ENCODE assay signal across 13 mouse cellular contexts in the genomic region with DNA sequence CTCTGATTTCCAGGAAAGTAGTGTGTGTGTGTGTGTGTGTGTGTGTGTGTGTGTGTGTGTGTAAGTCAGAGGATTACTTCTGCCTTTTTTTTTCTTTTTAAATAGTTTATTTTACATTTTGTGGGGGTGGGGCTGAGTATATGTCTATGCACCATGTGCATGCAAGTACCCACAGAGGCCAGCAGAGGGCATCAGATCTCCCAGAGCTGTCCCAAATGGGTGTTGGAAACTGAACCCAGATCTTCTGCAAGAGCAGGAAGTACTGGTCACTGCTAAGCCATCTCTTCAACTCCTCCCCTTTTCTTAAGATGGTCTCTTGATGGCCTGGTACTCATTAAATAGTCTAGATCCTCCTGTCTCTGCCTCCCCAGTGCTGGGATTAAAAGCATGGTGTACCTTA. TPM values are rescaled to one million over a fixed set of nuclear protein-coding genes. Genes with fewer than 3 reads are reported as not detected.
DNase-seq lines count a peak whose midpoint lies in the region; ATAC-seq and TF ChIP-seq lines count a peak whose summit lies in the region.
"Had no signal": no experiment of that assay in that cellular context is flagged by ENCODE, and none has a peak within 500 bp of the region (broad histone marks: within the 10 kb centered on the region; RNA-seq: fewer than 3 reads in every experiment).

No protein-coding gene starts in this region.

- H3K4me1 ChIP-seq in lung, postnatal 0 days (ENCODE audit: insufficient read depth, low read depth, low read length) = no peaks in the 10 kb centered on the region

- no peak overlapping the region for H3K27ac ChIP-seq in lung, postnatal 0 days (ENCODE audit: low read length)
- H3K27ac ChIP-seq: limb, embryonic 13.5 days had no signal

- no peaks in the 10 kb centered on the region for H3K9me3 ChIP-seq in lung, postnatal 0 days (ENCODE audit: low read length)
- H3K9me3 ChIP-seq: limb, embryonic 13.5 days had no signal

- H3K4me2 ChIP-seq in lung, postnatal 0 days (replicated peaks; ENCODE audit: low read depth, low read length) = no peak overlapping the region
- H3K4me2 ChIP-seq: limb, embryonic 13.5 days had no signal

- no peaks in the 10 kb centered on the region for H3K36me3 ChIP-seq in lung, postnatal 0 days (ENCODE audit: insufficient read depth, low read length)
- H3K36me3 ChIP-seq: limb, embryonic 13.5 days had no signal

- H3K4me3 ChIP-seq in lung, postnatal 0 days (ENCODE audit: low read depth, low read length) = no peak overlapping the region
- H3K4me3 ChIP-seq: limb, embryonic 13.5 days had no signal

- ATAC-seq in lung, postnatal 0 days = no peak
- ATAC-seq: midbrain, embryonic 16.5 days had no signal

- TF ChIP-seq EP300 in lung, postnatal 0 days (IDR thresholded peaks at IDR 0.05) = no peak

- TF ChIP-seq CTCF in lung, postnatal 0 days (IDR thresholded peaks at IDR 0.05) = peak; percentile 55

- no peaks in the 10 kb centered on the region for H3K27me3 ChIP-seq in lung, postnatal 0 days (replicated peaks; ENCODE audit: insufficient read depth, low read length)
- H3K27me3 ChIP-seq: limb, embryonic 13.5 days had no signal

- DNase-seq in adrenal gland, postnatal 36 days = peak; percentile 5 to 16
- DNase-seq in adrenal gland, adult (ENCODE audit: inconsistent age in 2 of 2, low spot score in 1 of 2) = no peak
- peak; percentile 11 for DNase-seq in lung, postnatal 0 days (ENCODE audit: low spot score)
- DNase-seq in lung, postnatal 10 days = no peak
- peak; percentile 18 for DNase-seq in c-Kit-positive CD71-positive TER-119-positive erythroid progenitor cells, embryonic 14.5 days (ENCODE audit: low spot score)
- peak; percentile 17 for DNase-seq in thymus, postnatal 14 days
- no peak for DNase-seq in T-cell, adult 2 months (ENCODE audit: low spot score)
- DNase-seq in frontal cortex, postnatal 36 days (ENCODE audit: low spot score in 2 of 2) = no peak
- DNase-seq: cerebellum, adult 11 months; gastrocnemius, postnatal 36 days had no signal

- H3K9ac ChIP-seq in lung, postnatal 0 days (replicated peaks; ENCODE audit: low read depth) = no peak overlapping the region
- H3K9ac ChIP-seq: limb, embryonic 13.5 days had no signal

RNA-seq across cellular contexts. Expression of gene Ocm, which starts 24.8 kb away (rescaled TPM):
- not detected for total RNA-seq in adrenal gland, postnatal 36 days (2021)
- polyA plus RNA-seq in lung, postnatal 0 days (2015; fragmentation: Nextera tagmentation; extraction: Ambion mirVana) = 0.72 and 0.95 TPM in 2 replicates
- total RNA-seq: gastrocnemius, postnatal 36 days had no signal
- polyA plus RNA-seq: intestine, embryonic 14.5 days; limb, embryonic 13.5 days; midbrain, embryonic 16.5 days had no signal

RNA-seq across cellular contexts. Expression of gene Ccz1, which starts 36.6 kb away (rescaled TPM):
- total RNA-seq in adrenal gland, postnatal 36 days (2021) = 10 to 100 TPM; 54.1 to 62.9 TPM
- 87.4 and 98.1 TPM in 2 replicates for polyA plus RNA-seq in lung, postnatal 0 days (2015; fragmentation: Nextera tagmentation; extraction: Ambion mirVana)

RNA-seq across cellular contexts. Expression of gene Lmtk2, which starts 49.0 kb away (rescaled TPM):
- total RNA-seq in adrenal gland, postnatal 36 days (2021) = 10 to 100 TPM; 33.6 to 34.1 TPM
- 4.5 and 4.7 TPM in 2 replicates for polyA plus RNA-seq in lung, postnatal 0 days (2015; fragmentation: Nextera tagmentation; extraction: Ambion mirVana)

Comparison
In these comparisons a context has a peak if more than half of its experiments do, and no peak if none do; other contexts are left out.
1. DNase-seq: peak in adrenal gland, postnatal 36 days (2 of 2), lung, postnatal 0 days (single experiment), c-Kit-positive CD71-positive TER-119-positive erythroid progenitor cells, embryonic 14.5 days (single experiment) and thymus, postnatal 14 days (single experiment); none in adrenal gland, adult (0 of 2), lung, postnatal 10 days (single experiment), T-cell, adult 2 months (single experiment) and frontal cortex, postnatal 36 days (0 of 2).